Mouse (Mus musculus) layer of hippocampus, adult 8-10 months (tissue): ENCODE results near the gene Rere. TPM values are rescaled to one million over a fixed set of nuclear protein-coding genes. Genes with fewer than 3 reads are reported as not detected.
"Not testable (repeated sequence)": the region's sequence is repeated elsewhere in the genome, so short reads cannot be mapped to it uniquely, and the experiment has no call there.

Experiments used
- DNase-seq, 2 experiments: peaks; one replicate each; pipeline ENCODE4 v3.0.0; 2022; ENCODE audit warnings: low spot score in 2 of 2
- total RNA-seq, 4 experiments: library from RNA; stranded (reverse); gene quantifications; 2 replicates each; pipeline ENCODE4 v1.2.4; 2022

The Rere gene
- total RNA-seq, 4 experiments from 2014 or later = 105 to 123 (median 113) TPM

DNA sequence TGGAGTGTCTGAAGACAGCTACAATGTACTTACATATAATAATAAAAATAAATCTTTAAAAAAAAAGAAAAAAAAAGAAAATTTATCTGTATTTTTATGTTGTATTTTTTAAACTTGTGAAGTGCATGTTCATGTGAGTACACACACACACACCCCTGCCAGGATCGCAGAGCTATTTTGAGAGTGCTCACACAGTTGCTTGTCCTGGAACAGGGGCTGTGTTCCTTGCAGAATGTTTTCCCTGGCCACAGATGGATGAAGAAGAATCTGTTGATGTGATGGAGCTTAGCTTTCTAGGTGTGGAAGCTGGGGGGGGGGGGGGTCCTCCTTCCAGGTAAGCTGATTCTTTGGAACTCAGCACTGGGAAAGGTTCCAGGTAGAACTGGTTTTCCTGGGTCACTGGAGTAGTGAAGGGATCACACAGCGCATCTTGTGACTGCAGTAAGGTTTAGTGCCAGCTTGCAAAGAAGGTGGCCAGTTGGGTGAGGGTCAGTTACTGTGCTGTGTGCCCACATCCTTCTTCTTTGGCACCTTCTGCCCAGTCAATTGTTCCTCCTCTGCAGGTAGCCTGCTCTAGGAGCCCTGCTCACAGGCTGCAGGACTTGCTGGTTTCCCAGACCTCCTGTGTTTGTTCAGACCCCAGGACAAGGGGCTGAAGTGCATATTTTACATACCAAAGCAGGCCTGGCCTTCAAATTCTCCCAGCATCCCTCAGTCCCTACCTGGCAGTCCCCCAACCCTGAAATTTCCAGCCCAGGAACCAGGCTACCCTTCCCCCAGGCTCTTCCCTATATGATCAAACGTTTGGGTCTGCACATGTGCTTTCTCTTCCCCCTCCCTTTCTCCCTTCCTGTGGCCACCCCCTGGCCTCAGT is 317.9 kb downstream of the Rere start:
- DNase-seq = no peak

DNA sequence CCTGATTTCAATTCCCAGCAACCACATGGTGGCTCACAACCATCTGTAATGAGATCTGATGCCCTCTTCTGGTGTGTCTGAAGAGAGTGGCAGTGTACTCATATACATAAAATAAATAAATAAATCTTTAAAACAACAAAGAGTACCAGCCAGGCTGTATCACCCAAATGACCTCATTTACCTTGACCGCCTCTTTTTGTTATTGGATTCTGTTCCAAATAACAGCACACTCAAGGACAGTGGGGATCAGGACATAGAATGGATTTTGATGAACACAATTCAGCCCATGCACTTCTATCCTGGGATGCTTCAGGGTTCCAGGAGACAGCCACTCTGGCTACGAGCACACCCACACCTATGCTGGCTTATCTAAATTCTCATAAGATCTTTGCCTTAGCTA is 319.1 kb downstream of the Rere start:
- DNase-seq = not testable (repeated sequence)

DNA sequence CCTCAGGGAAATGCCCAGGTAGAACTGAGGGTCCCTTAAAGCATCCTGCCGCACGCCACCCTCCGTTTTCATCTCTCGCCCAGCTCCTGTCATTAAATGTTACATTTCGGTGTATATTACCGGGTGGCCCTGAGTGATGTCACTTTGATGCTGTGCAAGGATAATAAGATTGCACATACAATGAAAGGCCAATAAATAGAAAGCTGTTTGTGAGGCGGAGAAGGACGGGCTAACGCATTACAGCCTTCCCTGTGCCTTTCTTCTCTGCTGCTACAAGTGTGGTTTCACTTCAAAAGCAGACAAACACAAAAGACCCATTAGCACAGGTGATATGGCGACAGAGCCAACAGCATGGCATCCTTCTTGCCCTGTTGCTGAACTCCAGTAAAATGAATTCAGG is 320.0 kb downstream of the Rere start:
- DNase-seq = no peak

DNA sequence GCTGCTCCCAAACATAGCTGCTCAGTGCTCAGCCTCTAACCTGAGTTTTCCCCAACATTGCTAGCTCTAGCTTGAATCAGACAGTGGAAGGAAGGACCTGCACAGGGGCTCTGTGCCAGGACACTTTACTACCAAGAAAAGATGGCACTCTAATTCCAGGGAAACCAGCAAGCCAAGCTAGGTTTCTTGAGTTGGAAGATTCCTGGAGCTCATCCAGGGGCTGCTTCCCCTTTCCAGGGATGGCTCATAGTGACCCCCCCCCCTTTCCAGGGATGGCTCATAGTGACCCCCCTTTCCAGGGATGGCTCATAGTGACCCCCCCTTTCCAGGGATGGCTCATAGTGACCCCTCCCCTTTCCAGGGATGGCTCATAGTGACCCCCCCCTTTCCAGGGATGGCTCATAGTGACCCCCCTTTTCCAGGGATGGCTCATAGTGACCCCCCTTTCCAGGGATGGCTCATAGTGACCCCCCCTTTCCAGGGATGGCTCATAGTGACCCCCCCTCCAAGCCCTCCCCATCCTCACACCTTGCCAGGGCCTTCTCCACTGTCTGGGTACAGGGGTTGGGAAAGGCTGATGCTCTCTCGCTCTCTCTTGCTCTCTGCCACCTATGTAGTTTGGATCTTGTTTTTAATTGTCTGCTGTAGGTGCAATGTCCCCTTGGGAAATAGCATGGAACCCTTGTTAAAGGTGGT is 322.1 kb downstream of the Rere start:
- DNase-seq = no peak

DNA sequence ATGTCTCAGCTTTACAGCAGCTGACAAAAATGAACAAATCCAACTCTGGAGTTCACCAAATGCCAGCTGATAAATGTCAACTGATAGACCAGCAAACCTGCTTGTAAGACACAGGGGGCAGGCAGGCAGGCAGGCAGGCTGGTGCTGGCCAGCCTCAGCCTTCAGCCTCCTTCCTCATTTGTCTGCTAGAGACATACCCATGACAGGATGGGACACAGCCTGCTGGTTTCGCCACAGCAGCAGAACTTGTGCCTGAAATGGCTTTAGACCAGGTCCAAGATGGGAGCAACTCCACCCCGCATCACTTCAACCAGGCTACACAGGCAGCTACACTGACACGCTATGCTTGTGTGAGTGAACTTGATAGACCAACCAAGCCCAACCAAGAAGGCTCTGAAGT is 324.4 kb downstream of the Rere start:
- DNase-seq = no peak

DNA sequence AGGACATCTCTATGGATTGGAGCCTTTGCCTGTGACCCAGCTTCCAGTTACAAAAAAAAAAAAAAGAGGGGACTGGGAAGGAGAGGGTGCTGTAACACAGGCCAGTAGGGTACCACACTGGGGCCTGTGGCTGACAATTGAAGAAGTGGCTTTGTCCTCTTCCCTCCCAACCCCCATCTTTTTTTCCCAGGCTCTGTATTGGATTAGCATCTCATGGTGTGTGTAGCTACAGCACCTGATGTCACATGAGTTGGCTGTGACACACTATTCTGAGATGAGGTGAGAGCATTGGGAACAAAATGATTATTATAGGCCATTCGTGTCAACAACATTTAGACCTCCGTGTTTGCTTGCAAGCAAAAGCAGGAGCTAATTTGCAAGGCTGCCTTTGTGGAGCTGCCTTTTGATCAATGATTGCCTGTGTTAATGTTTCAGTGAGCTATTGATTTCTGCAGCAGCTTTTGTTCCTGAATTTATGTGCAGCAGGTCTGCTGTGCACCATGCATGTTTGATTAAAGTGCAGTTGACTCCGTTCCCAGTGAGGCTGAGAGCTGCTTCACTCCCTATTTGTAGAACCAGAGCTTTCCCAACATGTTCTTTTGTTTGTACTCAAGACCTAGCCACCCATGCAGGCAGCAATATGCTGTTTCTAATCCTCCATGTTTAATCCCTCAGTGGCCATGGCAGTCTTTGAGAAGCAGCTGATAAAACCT is 325.2 kb downstream of the Rere start:
- no peak for DNase-seq

DNA sequence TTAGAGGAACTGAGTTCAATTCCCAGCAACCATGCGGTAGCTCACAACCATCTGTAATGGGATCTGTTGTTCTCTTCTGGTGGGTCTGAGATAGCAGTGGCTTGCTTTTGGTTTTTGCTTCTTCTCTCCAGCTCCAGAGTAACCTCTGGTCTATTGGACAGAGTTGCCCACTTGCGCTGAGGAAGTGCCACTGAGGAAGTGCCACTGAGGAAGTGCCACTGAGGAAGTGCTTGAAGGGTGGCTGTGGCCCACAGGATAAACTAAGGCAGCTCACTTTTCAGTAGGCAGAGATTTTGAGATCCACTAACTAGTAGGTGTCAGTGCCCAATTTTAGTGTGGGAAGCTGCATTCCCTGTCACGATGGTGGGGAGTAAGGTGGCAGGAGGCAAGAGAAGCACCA is 327.2 kb downstream of the Rere start:
- DNase-seq = no peak

DNA sequence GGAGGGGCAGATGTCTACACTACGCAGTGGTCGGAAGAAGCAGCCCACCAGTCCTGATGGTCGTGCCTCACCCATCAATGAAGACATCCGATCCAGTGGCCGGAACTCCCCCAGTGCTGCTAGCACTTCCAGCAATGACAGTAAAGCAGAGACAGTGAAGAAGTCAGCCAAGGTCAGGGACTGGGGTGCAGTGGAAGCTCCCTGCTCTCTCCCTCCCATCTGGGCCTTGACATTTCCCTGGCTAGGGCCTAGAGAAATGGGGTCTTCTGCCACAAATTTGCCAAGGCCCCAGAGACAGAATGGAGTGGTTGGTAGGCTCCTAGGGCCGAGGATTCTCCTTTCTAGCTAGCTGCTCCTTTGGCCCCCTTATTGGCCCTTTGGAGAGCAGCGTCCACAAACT is 332.3 kb downstream of the Rere start:
- DNase-seq = no peak

DNA sequence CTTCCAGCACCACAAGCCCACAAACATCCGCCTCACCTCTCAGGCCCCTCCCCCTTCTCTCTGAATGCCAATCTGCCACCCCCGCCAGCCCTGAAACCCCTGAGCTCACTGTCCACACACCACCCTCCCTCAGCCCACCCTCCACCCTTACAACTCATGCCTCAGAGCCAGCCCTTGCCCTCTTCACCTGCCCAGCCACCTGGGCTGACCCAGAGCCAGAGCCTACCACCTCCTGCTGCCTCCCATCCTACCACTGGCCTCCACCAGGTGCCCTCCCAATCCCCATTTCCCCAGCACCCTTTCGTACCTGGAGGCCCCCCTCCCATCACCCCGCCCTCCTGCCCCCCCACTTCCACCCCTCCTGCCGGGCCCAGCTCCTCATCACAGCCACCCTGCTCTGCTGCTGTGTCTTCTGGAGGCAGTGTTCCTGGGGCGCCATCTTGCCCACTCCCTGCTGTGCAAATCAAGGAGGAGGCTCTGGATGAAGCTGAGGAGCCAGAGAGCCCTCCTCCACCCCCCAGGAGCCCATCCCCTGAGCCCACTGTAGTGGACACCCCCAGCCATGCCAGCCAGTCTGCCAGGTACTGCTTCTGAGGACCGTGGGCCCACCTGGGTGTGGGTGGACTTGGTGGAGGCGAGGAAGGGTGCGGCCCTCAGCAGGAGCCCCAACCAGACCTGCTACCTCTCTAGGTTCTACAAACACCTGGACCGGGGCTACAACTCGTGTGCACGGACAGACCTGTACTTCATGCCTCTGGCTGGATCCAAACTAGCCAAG is 334.0 kb downstream of the Rere start:
- DNase-seq = no peak

DNA sequence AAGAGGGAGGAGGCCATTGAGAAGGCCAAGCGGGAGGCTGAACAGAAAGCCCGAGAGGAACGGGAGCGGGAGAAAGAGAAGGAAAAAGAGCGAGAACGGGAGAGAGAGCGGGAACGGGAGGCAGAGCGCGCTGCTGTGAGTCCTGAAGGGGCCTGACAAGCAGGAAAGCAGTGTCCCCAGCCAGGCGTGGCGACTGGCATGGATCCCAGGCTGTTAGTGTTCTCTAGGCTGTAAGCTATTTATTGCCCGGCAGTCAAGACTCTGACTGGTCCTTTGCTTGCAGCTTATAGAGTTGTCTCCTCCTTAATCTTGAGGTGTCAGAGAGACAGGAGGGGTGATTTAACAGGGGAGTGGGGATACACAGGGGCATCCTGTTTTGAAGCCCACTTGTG is 334.6 kb downstream of the Rere start:
- no peak for DNase-seq

DNA sequence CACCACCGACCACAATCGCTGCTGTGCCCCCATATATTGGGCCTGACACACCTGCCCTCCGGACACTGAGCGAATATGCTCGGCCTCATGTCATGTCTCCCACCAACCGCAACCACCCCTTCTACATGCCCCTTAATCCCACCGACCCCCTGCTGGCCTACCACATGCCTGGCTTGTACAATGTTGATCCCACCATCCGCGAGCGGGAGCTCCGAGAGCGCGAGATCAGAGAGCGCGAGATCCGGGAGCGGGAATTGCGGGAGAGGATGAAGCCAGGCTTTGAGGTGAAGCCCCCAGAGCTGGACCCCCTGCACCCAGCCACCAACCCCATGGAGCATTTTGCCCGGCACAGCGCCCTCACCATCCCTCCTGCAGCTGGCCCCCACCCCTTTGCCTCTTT is 335.4 kb downstream of the Rere start:
- DNase-seq = no peak

DNA sequence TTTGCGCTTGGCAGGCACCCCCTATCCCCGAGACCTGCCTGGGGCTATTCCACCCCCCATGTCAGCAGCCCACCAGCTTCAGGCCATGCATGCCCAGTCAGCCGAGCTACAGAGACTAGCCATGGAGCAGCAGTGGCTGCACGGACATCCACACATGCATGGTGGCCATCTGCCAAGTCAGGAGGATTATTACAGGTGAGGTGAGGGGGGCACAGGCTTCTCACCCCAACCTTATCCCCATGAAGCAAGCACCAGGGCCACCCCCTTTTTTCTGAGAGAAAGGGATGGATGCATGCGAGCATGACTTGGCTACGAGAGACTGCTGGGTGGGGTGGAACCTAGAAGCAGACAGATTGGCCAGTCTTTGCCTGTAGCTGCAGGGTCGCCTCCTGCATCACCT is 337.6 kb downstream of the Rere start:
- DNase-seq = no peak

DNA sequence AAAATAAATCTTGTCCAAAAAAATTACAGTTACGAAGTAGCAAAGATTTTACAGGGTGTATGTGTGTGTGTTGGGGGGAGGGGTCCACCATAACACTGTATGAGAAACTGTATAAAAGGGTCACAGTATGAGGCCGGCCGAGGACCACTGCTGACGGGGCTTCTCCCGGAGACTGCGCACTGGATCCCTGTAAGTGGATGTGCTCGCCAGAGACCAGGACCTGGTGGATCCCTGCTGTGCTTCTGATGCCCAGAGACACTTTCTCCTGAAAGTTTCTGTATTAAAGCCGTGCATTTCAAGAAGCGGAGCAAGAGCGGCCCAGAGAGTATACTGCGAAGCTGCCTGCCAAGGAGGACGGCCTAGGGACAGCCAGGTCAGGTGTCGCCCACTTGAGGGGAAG is 341.2 kb downstream of the Rere start:
- DNase-seq = no peak

DNA sequence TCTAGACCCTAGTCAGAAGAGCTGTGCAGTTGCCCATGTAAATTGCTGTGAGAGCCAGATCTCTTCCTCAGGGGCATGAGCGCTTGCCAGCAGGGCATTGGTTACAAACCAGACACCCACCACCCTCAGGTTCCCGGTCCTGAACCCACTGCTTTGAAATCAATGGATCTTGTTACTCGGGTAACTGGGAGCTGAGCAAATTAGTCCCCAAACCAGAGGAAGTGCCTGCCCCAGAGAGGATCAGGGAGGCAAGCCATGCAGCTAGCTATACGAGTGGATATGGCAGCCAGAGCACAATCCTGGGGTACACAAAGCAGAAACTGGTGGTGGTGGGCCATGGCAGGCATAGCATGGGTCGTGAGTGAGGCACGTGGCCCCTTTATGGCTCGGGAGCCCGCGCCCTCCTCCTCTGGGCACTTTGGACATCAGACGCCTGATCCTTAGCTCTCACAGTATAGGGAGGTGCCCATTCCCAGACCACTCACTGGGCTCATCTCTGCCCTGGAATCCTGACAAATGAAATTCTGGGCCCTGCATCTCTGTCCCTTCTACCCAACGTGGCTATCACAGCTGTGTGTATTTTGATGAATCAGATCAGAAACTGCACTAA is 342.9 kb downstream of the Rere start:
- no peak for DNase-seq

DNA sequence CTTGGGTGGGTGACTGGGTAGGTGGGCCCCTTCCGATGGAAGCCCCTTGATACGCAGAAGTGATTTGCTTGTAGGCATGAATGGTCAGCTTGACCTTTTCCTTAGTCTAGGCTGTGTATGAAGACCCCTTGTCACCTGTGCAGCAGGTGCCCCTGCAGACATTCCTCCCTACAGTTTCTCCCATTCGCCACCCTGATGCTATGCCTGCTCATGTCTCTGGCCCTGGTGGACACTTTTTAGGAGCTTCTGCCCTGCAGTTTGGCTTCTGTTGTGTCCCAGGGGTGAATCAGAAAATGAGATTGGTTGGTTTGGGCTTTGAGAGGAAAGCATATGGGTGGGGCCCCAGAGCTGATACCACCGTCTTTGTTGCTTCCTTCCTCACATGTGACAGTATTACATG is 343.5 kb downstream of the Rere start:
- no peak for DNase-seq

DNA sequence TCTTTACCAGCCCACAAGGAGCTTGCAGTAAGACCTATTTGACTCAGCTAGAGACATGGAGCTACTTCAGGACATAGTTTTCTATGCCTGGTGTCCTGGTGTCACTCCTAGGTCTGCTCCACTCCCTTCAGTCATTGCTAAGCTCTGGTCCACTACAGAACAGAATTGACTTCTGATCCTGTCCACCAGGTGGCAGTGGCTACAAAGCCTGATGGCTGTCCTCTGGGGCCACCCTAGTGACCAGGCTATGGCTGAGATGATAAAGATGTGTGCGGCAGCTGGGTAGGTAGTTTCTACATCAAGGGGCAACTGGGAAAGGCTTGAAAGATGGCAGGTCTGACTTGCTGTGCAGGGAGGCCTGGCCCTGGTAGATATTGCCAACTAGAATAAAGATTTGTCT is 344.0 kb downstream of the Rere start:
- peak in 1 of 2 experiments; percentile 62 for DNase-seq

DNA sequence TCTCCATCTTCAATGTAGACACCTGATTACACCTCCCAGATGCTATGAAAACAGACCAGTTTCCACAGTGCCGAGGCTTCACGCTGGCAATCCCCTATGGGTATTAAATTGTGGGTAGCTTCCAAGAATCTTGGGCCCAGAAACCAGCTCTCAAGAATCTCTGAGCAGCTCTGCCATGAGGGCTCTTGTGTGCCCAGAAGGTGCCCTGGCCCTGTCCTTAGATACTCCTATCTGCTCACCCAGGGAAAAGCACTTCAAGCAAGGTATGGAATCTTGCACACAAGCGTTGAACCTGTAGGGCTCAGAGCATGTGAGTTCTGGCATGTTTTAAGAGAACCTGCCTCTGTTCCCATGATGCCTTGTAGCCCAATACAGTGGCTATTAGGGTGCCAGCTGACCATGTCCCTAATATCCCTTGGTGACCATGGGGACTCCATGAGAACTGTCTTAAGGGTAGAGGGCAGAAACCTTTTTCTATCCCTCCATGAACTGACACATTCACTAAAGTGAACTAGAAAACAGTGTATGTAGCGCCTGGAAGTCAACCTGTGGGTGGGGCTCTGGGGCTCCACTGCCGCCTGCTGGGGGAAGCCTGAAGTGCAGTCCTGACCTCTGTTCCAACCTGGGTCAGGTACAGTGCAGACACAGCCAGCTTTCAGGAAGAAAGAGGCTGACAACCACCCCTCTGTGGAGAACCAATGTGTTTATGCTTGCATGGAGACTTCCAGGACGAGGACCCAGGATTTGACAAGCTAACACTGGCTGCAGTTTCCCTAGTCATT is 344.7 kb downstream of the Rere start:
- DNase-seq = peak in 1 of 2 experiments; percentile 49

DNA sequence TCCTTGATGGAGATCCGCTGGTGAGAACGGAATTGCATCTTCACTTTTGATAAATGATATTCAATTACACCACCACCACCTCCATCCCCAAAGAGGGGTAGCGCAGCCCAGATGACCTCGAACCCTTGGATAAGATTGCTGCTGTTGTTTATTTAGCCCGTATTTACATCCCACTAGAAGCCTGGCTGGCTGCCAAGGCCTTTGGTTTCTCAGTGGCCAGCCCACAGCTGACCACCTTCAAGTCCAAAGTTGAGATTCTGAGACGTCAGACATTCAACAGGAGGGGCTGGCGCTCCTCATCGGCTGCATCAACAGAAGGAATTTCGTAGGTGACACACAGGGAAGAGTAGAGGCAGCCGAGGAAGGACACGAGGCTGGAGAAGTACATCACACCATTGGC is 347.8 kb downstream of the Rere start:
- DNase-seq = no peak

DNA sequence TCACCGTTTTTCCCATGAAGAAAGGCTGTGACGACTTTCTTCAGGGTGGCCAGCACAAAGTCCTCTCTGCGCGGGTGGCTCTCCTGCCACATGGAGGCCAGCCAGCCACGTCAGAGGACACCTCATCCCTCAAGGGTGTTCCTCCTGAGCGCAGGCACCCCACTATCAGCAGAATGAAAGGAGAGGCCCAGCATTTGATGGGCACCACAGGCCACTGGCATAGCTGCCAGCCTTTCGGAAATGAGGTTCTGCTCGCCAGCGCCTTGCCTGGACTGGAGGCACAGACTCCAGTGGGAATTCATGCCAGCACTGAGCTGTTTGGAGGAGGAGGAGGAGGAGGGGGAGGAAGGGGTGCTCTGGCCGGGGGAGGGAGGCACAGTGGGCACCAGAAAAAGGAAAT is 354.1 kb downstream of the Rere start:
- no peak for DNase-seq

DNA sequence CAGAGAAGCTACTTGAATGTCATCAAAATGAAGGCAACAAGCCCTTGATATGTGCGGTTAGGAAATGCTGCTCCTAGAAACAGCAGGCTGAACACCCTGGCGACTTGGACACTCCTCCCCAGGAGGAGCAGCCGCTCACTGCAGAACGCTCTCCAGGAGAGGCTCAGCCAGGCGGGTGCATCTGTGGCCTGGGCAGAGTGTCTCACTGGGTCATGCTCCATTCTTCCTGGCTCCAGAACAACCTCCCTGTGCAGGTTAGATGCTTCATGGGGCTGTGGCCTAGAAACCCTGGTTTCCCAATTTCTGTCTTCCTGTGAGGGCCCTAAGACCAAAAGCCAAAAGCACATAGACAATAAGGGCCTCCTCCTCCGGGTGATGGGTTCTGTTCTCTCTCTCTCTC is 355.2 kb downstream of the Rere start:
- DNase-seq = no peak
